Mouse (Mus musculus): ENCODE results near the gene Pigx. TPM values are rescaled to one million over a fixed set of nuclear protein-coding genes. Genes with fewer than 3 reads are reported as not detected.
"Not testable (repeated sequence)": the region's sequence is repeated elsewhere in the genome, so short reads cannot be mapped to it uniquely, and the experiment has no call there.

Pigx gene
- polyA plus RNA-seq, 1 experiment = 8.5 TPM

- Histone ChIP-seq H3K27me3 (ENCODE audit: control insufficient read depth, insufficient read depth, low read length) (no peaks in the 10 kb centered on the region), H3K4me1 (ENCODE audit: control insufficient read depth, insufficient read depth, low read length) (no peaks in the 10 kb centered on the region), H3K36me3 (ENCODE audit: control insufficient read depth, insufficient read depth, low read length) (no peaks in the 10 kb centered on the region), H3K27ac (ENCODE audit: control insufficient read depth, insufficient read depth, low read depth, low read length) (no peak overlapping the region), H3K4me3 (ENCODE audit: control insufficient read depth, low read depth, low read length) (no peak overlapping the region)
- TF ChIP-seq CTCF (IDR thresholded peaks at IDR 0.05; ENCODE audit: control insufficient read depth, insufficient read depth, insufficient replicate concordance, low read depth, low read length) (no peak), POLR2A (IDR thresholded peaks at IDR 0.05; ENCODE audit: control insufficient read depth, low read depth, low read length) (no peak)
Observed at GRCm38 (mm10) chr16:32087629-32088443, 11.7 kb downstream of the Pigx start.

GRCm38 (mm10) chr16:32078991-32079511, 20.5 kb downstream of the Pigx start, which contains the start of gene Pak2:
TSS of gene Pak2 (minus strand) at chr16:32079342.
- Histone ChIP-seq H3K4me1 (ENCODE audit: control insufficient read depth, insufficient read depth, low read length) (peaks cover 5% of the 10 kb centered on the region), H3K27ac (ENCODE audit: control insufficient read depth, insufficient read depth, low read depth, low read length) (peak within 1 kb of the TSS; percentile 98), H3K4me3 (ENCODE audit: control insufficient read depth, low read depth, low read length) (peak within 1 kb of the TSS; percentile 98), H3K36me3 (ENCODE audit: control insufficient read depth, insufficient read depth, low read length) (no peaks in the 10 kb centered on the region), H3K27me3 (ENCODE audit: control insufficient read depth, insufficient read depth, low read length) (no peaks in the 10 kb centered on the region)
- TF ChIP-seq POLR2A (IDR thresholded peaks at IDR 0.05; ENCODE audit: control insufficient read depth, low read depth, low read length) = peak; percentile 93
- TF ChIP-seq CTCF (IDR thresholded peaks at IDR 0.05; ENCODE audit: control insufficient read depth, insufficient read depth, insufficient replicate concordance, low read depth, low read length) = no peak

GRCm38 (mm10) chr16:32078408-32078990, 21.0 kb downstream of the Pigx start:
- no peak for TF ChIP-seq POLR2A (IDR thresholded peaks at IDR 0.05; ENCODE audit: control insufficient read depth, low read depth, low read length)
- no peak for TF ChIP-seq CTCF (IDR thresholded peaks at IDR 0.05; ENCODE audit: control insufficient read depth, insufficient read depth, insufficient replicate concordance, low read depth, low read length)
- Histone ChIP-seq H3K4me1 (ENCODE audit: control insufficient read depth, insufficient read depth, low read length) (peaks cover 5% of the 10 kb centered on the region), H3K27ac (ENCODE audit: control insufficient read depth, insufficient read depth, low read depth, low read length) (peak overlapping the region; percentile 98), H3K36me3 (ENCODE audit: control insufficient read depth, insufficient read depth, low read length) (no peaks in the 10 kb centered on the region), H3K27me3 (ENCODE audit: control insufficient read depth, insufficient read depth, low read length) (no peaks in the 10 kb centered on the region), H3K4me3 (ENCODE audit: control insufficient read depth, low read depth, low read length) (peak overlapping the region; percentile 98)

GRCm38 (mm10) chr16:32077648-32078407, 21.7 kb downstream of the Pigx start:
- no peaks in the 10 kb centered on the region for H3K36me3 ChIP-seq (ENCODE audit: control insufficient read depth, insufficient read depth, low read length)
- peak overlapping the region; percentile 98 for H3K4me3 ChIP-seq (ENCODE audit: control insufficient read depth, low read depth, low read length)
- H3K27ac ChIP-seq (ENCODE audit: control insufficient read depth, insufficient read depth, low read depth, low read length) = peak overlapping the region; percentile 98
- TF ChIP-seq POLR2A (IDR thresholded peaks at IDR 0.05; ENCODE audit: control insufficient read depth, low read depth, low read length) = no peak
- no peak for TF ChIP-seq CTCF (IDR thresholded peaks at IDR 0.05; ENCODE audit: control insufficient read depth, insufficient read depth, insufficient replicate concordance, low read depth, low read length)
- H3K4me1 ChIP-seq (ENCODE audit: control insufficient read depth, insufficient read depth, low read length) = peaks cover 5% of the 10 kb centered on the region
- H3K27me3 ChIP-seq (ENCODE audit: control insufficient read depth, insufficient read depth, low read length) = no peaks in the 10 kb centered on the region

- no peaks in the 10 kb centered on the region for H3K36me3 ChIP-seq (ENCODE audit: control insufficient read depth, insufficient read depth, low read length)
- no peak overlapping the region for H3K4me3 ChIP-seq (ENCODE audit: control insufficient read depth, low read depth, low read length)
- TF ChIP-seq POLR2A (IDR thresholded peaks at IDR 0.05; ENCODE audit: control insufficient read depth, low read depth, low read length) = no peak
- TF ChIP-seq CTCF (IDR thresholded peaks at IDR 0.05; ENCODE audit: control insufficient read depth, insufficient read depth, insufficient replicate concordance, low read depth, low read length) = no peak
- no peaks in the 10 kb centered on the region for H3K27me3 ChIP-seq (ENCODE audit: control insufficient read depth, insufficient read depth, low read length)
- H3K4me1 ChIP-seq (ENCODE audit: control insufficient read depth, insufficient read depth, low read length) = peaks cover 5% of the 10 kb centered on the region
- no peak overlapping the region for H3K27ac ChIP-seq (ENCODE audit: control insufficient read depth, insufficient read depth, low read depth, low read length)
Observed at GRCm38 (mm10) chr16:32076406-32076805, 23.1 kb downstream of the Pigx start.

GRCm38 (mm10) chr16:32075762-32076161, 23.8 kb downstream of the Pigx start:
- TF ChIP-seq CTCF (IDR thresholded peaks at IDR 0.05; ENCODE audit: control insufficient read depth, insufficient read depth, insufficient replicate concordance, low read depth, low read length) (no peak), POLR2A (IDR thresholded peaks at IDR 0.05; ENCODE audit: control insufficient read depth, low read depth, low read length) (no peak)
- Histone ChIP-seq H3K36me3 (ENCODE audit: control insufficient read depth, insufficient read depth, low read length) (no peaks in the 10 kb centered on the region), H3K4me3 (ENCODE audit: control insufficient read depth, low read depth, low read length) (no peak overlapping the region), H3K27me3 (ENCODE audit: control insufficient read depth, insufficient read depth, low read length) (no peaks in the 10 kb centered on the region), H3K4me1 (ENCODE audit: control insufficient read depth, insufficient read depth, low read length) (peaks cover 5% of the 10 kb centered on the region), H3K27ac (ENCODE audit: control insufficient read depth, insufficient read depth, low read depth, low read length) (no peak overlapping the region)

GRCm38 (mm10) chr16:32070070-32070469, 29.5 kb downstream of the Pigx start:
- not testable (repeated sequence) for H3K4me1 ChIP-seq (ENCODE audit: control insufficient read depth, insufficient read depth, low read length)

More at GRCm38 (mm10) chr16:32070070-32070469, 29.5 kb downstream of the Pigx start:
- not testable (repeated sequence) for H3K27ac ChIP-seq (ENCODE audit: control insufficient read depth, insufficient read depth, low read depth, low read length); H3K36me3 ChIP-seq (ENCODE audit: control insufficient read depth, insufficient read depth, low read length); H3K27me3 ChIP-seq (ENCODE audit: control insufficient read depth, insufficient read depth, low read length); H3K4me3 ChIP-seq (ENCODE audit: control insufficient read depth, low read depth, low read length)
